In the genomic region with DNA sequence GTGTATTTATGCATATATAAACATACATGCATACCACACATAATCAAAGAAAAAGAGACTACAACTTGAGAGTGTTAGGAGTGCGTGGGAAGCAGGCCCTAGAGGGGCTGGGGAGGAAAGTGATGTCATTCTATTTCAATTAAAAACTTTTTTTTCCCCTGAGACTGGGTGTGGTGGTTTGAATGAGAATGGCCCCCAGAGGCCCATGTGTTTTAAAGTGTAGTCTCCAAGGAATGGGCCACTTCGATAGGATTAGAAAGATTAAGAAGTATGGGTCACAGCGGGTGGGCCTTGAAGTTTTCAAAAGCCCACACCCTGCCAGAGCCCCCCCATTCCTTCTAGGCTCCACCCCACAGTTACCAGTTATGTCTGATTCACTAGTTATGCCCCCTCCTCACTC, we compare ENCODE assay signal across 27 mouse cellular contexts. TPM values are rescaled to one million over a fixed set of nuclear protein-coding genes. Genes with fewer than 3 reads are reported as not detected.
"Had no signal": no experiment of that assay in that cellular context is flagged by ENCODE, and none has a peak within 500 bp of the region (broad histone marks: within the 10 kb centered on the region; RNA-seq: fewer than 3 reads in every experiment).

No protein-coding gene starts in this region.

- H3K9ac ChIP-seq: heart, embryonic 13.5 days; heart, embryonic 15.5 days; hindbrain, embryonic 13.5 days; hindbrain, embryonic 15.5 days; kidney, embryonic 15.5 days; limb, embryonic 13.5 days; limb, embryonic 15.5 days; liver, embryonic 12.5 days had no signal

- H3K36me3 ChIP-seq: heart, embryonic 13.5 days; heart, embryonic 15.5 days; hindbrain, embryonic 13.5 days; hindbrain, embryonic 15.5 days; kidney, embryonic 15.5 days; limb, embryonic 13.5 days; limb, embryonic 15.5 days; liver, embryonic 12.5 days had no signal

- DNase-seq: gastrocnemius, postnatal 14 days; gastrocnemius, postnatal 36 days; heart, adult 11 months; heart, adult 2 months; heart, postnatal 14 days; heart, postnatal 36 days; kidney, adult 11 months; kidney, adult 2 months; kidney, adult 9 months; kidney, postnatal 14 days; kidney, postnatal 36 days; layer of hippocampus, adult 9-11 months; layer of hippocampus, postnatal 36 days; left cerebral cortex, postnatal 4 days had no signal

- H3K4me3 ChIP-seq: heart, adult 2 months; heart, embryonic 13.5 days; heart, embryonic 15.5 days; hindbrain, embryonic 13.5 days; hindbrain, embryonic 15.5 days; kidney, embryonic 15.5 days; limb, embryonic 13.5 days; limb, embryonic 15.5 days; liver, embryonic 12.5 days had no signal

- H3K27ac ChIP-seq: heart, adult 2 months; heart, embryonic 13.5 days; heart, embryonic 15.5 days; hindbrain, embryonic 13.5 days; hindbrain, embryonic 15.5 days; hindbrain, postnatal 0 days; kidney, embryonic 15.5 days; kidney, postnatal 0 days; limb, embryonic 13.5 days; limb, embryonic 15.5 days; liver, embryonic 12.5 days had no signal

- H3K4me1 ChIP-seq: liver, embryonic 12.5 days had no signal

- H3K9me3 ChIP-seq: hindbrain, embryonic 15.5 days; kidney, embryonic 15.5 days; limb, embryonic 13.5 days; limb, embryonic 15.5 days; liver, embryonic 12.5 days had no signal

- H3K4me2 ChIP-seq: heart, embryonic 11.5 days; heart, embryonic 13.5 days; heart, embryonic 15.5 days; hindbrain, embryonic 13.5 days; hindbrain, embryonic 15.5 days; kidney, embryonic 15.5 days; limb, embryonic 13.5 days; limb, embryonic 15.5 days; liver, embryonic 12.5 days had no signal

- ATAC-seq: hindbrain, postnatal 0 days; intestine, embryonic 16.5 days; liver, embryonic 12.5 days had no signal

RNA-seq across cellular contexts. Expression of a gene that starts 26.8 kb away (rescaled TPM):
- total RNA-seq: liver, adult 2 months had no signal
